Comparison of ENCODE assay signal across 8 mouse cellular contexts in genomic region chr7:25376556-25376955, GRCm38 (mm10). TPM values are rescaled to one million over a fixed set of nuclear protein-coding genes. Genes with fewer than 3 reads are reported as not detected.
DNase-seq lines count a peak whose midpoint lies in the region; ATAC-seq lines count a peak whose summit lies in the region.

No protein-coding gene starts in this region.

- H3K36me3 ChIP-seq in embryonic facial prominence, embryonic 14.5 days (ENCODE audit: control insufficient read depth, insufficient read depth, low read length) = no peaks in the 10 kb centered on the region
- no peaks in the 10 kb centered on the region for H3K36me3 ChIP-seq in heart, embryonic 10.5 days
- peaks cover 7% of the 10 kb centered on the region for H3K36me3 ChIP-seq in kidney, embryonic 15.5 days
- H3K36me3 ChIP-seq in limb, embryonic 13.5 days = no peaks in the 10 kb centered on the region
- no peaks in the 10 kb centered on the region for H3K36me3 ChIP-seq in midbrain, embryonic 16.5 days (ENCODE audit: control insufficient read depth, insufficient read depth, low read length)

- H3K9ac ChIP-seq in embryonic facial prominence, embryonic 14.5 days (ENCODE audit: low read depth, low read length) = 0 out of 2 replicates have a peak overlapping the region, but pooled peaks have one; percentile 31
- H3K9ac ChIP-seq in kidney, embryonic 15.5 days = no peak overlapping the region; the same call in 1 of the 2 replicates
- no peak overlapping the region for H3K9ac ChIP-seq in limb, embryonic 13.5 days
- peak overlapping the region; percentile 15 for H3K9ac ChIP-seq in midbrain, embryonic 16.5 days (ENCODE audit: low read depth, low read length)

- peaks cover 4% of the 10 kb centered on the region for H3K4me1 ChIP-seq in embryonic facial prominence, embryonic 14.5 days (ENCODE audit: control insufficient read depth, insufficient read depth, low read length)
- peaks cover 32% of the 10 kb centered on the region for H3K4me1 ChIP-seq in heart, embryonic 10.5 days
- peaks cover 31% of the 10 kb centered on the region for H3K4me1 ChIP-seq in kidney, embryonic 15.5 days
- peaks cover 37% of the 10 kb centered on the region for H3K4me1 ChIP-seq in limb, embryonic 13.5 days
- peaks cover 12% of the 10 kb centered on the region for H3K4me1 ChIP-seq in midbrain, embryonic 16.5 days (ENCODE audit: control insufficient read depth, insufficient read depth, low read length)

- ATAC-seq in embryonic facial prominence, embryonic 14.5 days (ENCODE audit: low read depth) = peak; percentile 61
- ATAC-seq in kidney, embryonic 15.5 days (replicated peaks; ENCODE audit: low FRiP score) = peak; percentile 66
- ATAC-seq in limb, embryonic 13.5 days (ENCODE audit: low FRiP score, low read depth) = no peak
- ATAC-seq in midbrain, embryonic 16.5 days = peak; percentile 64

- no peak overlapping the region for H3K27ac ChIP-seq in embryonic facial prominence, embryonic 14.5 days (replicated peaks; ENCODE audit: low read depth, low read length)
- H3K27ac ChIP-seq in heart, embryonic 10.5 days = peak overlapping the region; percentile 67
- no peak overlapping the region for H3K27ac ChIP-seq in kidney, embryonic 15.5 days
- no peak overlapping the region for H3K27ac ChIP-seq in limb, embryonic 13.5 days
- no peak overlapping the region for H3K27ac ChIP-seq in midbrain, embryonic 16.5 days (ENCODE audit: low read length)

- H3K27me3 ChIP-seq in embryonic facial prominence, embryonic 14.5 days (replicated peaks; ENCODE audit: control insufficient read depth, insufficient read depth, low read length) = no peaks in the 10 kb centered on the region
- peaks cover 7% of the 10 kb centered on the region; the same call in 1 of the 2 replicates for H3K27me3 ChIP-seq in heart, embryonic 10.5 days (ENCODE audit: insufficient read depth, poor library complexity, severe bottlenecking)
- H3K27me3 ChIP-seq in kidney, embryonic 15.5 days = no peaks in the 10 kb centered on the region
- peaks cover 3% of the 10 kb centered on the region; the same call in 1 of the 2 replicates for H3K27me3 ChIP-seq in limb, embryonic 13.5 days
- H3K27me3 ChIP-seq in midbrain, embryonic 16.5 days (ENCODE audit: control insufficient read depth, insufficient read depth, low read depth, low read length) = no peaks in the 10 kb centered on the region

- H3K4me2 ChIP-seq in embryonic facial prominence, embryonic 14.5 days (ENCODE audit: low read depth, low read length) = peak overlapping the region; percentile 52
- H3K4me2 ChIP-seq in kidney, embryonic 15.5 days = peak overlapping the region; percentile 58
- H3K4me2 ChIP-seq in limb, embryonic 13.5 days (replicated peaks) = peak overlapping the region; percentile 60
- H3K4me2 ChIP-seq in midbrain, embryonic 16.5 days (ENCODE audit: low read length) = peak overlapping the region; percentile 45

- H3K9me3 ChIP-seq in embryonic facial prominence, embryonic 14.5 days (ENCODE audit: control insufficient read depth, low read length) = no peaks in the 10 kb centered on the region
- no peaks in the 10 kb centered on the region for H3K9me3 ChIP-seq in heart, embryonic 10.5 days
- H3K9me3 ChIP-seq in kidney, embryonic 15.5 days (replicated peaks) = no peaks in the 10 kb centered on the region
- no peaks in the 10 kb centered on the region for H3K9me3 ChIP-seq in limb, embryonic 13.5 days
- H3K9me3 ChIP-seq in midbrain, embryonic 16.5 days (replicated peaks; ENCODE audit: control insufficient read depth, low read length, poor library complexity, severe bottlenecking) = no peaks in the 10 kb centered on the region

- peak; percentile 74 to 76 for DNase-seq in urinary bladder, adult 18-20 months (ENCODE audit: low spot score in 2 of 2)
- DNase-seq in urinary bladder, postnatal 10 days (ENCODE audit: low spot score) = no peak
- DNase-seq in embryonic facial prominence, embryonic 14.5 days (ENCODE audit: low spot score) = peak; percentile 77
- DNase-seq in heart, embryonic 10.5 days (ENCODE audit: low spot score) = peak; percentile 93
- peak; percentile 86 for DNase-seq in testis, postnatal 10 days (ENCODE audit: low spot score)

- peak overlapping the region; percentile 32 for H3K4me3 ChIP-seq in embryonic facial prominence, embryonic 14.5 days (ENCODE audit: low read depth, low read length)
- H3K4me3 ChIP-seq in heart, embryonic 10.5 days = peak overlapping the region; percentile 59
- peak overlapping the region; percentile 38 for H3K4me3 ChIP-seq in kidney, embryonic 15.5 days (replicated peaks)
- H3K4me3 ChIP-seq in limb, embryonic 13.5 days = peak overlapping the region; percentile 34
- H3K4me3 ChIP-seq in midbrain, embryonic 16.5 days (ENCODE audit: low read depth, low read length) = peak overlapping the region; percentile 31

- WGBS in embryonic facial prominence, embryonic 14.5 days = 3% methylated on average over 17 of the region's 17 CpGs
- WGBS in heart, embryonic 10.5 days = 3% methylated on average over 17 of the region's 17 CpGs
- WGBS in kidney, embryonic 15.5 days = 6% methylated on average over 17 of the region's 17 CpGs
- WGBS in limb, embryonic 13.5 days = 4% methylated on average over 17 of the region's 17 CpGs
- 3% methylated on average over 17 of the region's 17 CpGs for WGBS in midbrain, embryonic 16.5 days

RNA-seq across cellular contexts. Expression of gene Cnfn, which starts 7.0 kb away (rescaled TPM):
- polyA plus RNA-seq in embryonic facial prominence, embryonic 14.5 days (2014; fragmentation: Nextera tagmentation; extraction: Ambion mirVana) = 17.7 and 80.3 TPM in 2 replicates
- polyA plus RNA-seq in heart, embryonic 10.5 days (2016; fragmentation: Nextera tagmentation; extraction: Ambion mirVana) = not detected in 2 replicates
- polyA plus RNA-seq in kidney, embryonic 15.5 days (2015; fragmentation: Nextera tagmentation; extraction: Ambion mirVana) = 2.7 and 4.8 TPM in 2 replicates
- polyA plus RNA-seq in limb, embryonic 13.5 days (2015; fragmentation: Nextera tagmentation; extraction: Ambion mirVana) = 0.92 TPM in 1 of 2 replicates, not detected in the other
- not detected in 2 replicates for polyA plus RNA-seq in midbrain, embryonic 16.5 days (2015; fragmentation: Nextera tagmentation; extraction: Ambion mirVana)

RNA-seq across cellular contexts. Expression of gene Lipe, which starts 22.0 kb away (rescaled TPM):
- polyA plus RNA-seq in embryonic facial prominence, embryonic 14.5 days (2014; fragmentation: Nextera tagmentation; extraction: Ambion mirVana) = 4.2 and 4.9 TPM in 2 replicates
- polyA plus RNA-seq in heart, embryonic 10.5 days (2016; fragmentation: Nextera tagmentation; extraction: Ambion mirVana) = 3.3 and 4.7 TPM in 2 replicates
- polyA plus RNA-seq in kidney, embryonic 15.5 days (2015; fragmentation: Nextera tagmentation; extraction: Ambion mirVana) = 9.6 and 12.2 TPM in 2 replicates
- 11.5 and 11.8 TPM in 2 replicates for polyA plus RNA-seq in limb, embryonic 13.5 days (2015; fragmentation: Nextera tagmentation; extraction: Ambion mirVana)
- 9.8 and 12.5 TPM in 2 replicates for polyA plus RNA-seq in midbrain, embryonic 16.5 days (2015; fragmentation: Nextera tagmentation; extraction: Ambion mirVana)

RNA-seq across cellular contexts. Expression of gene Cxcl17, which starts 36.1 kb away (rescaled TPM):
- polyA plus RNA-seq in embryonic facial prominence, embryonic 14.5 days (2014; fragmentation: Nextera tagmentation; extraction: Ambion mirVana) = 0.85 and 1.9 TPM in 2 replicates
- 0.32 and 0.36 TPM in 2 replicates for polyA plus RNA-seq in heart, embryonic 10.5 days (2016; fragmentation: Nextera tagmentation; extraction: Ambion mirVana)
- 0.45 and 0.84 TPM in 2 replicates for polyA plus RNA-seq in kidney, embryonic 15.5 days (2015; fragmentation: Nextera tagmentation; extraction: Ambion mirVana)
- 0.61 and 0.73 TPM in 2 replicates for polyA plus RNA-seq in limb, embryonic 13.5 days (2015; fragmentation: Nextera tagmentation; extraction: Ambion mirVana)
- 0.48 and 1.0 TPM in 2 replicates for polyA plus RNA-seq in midbrain, embryonic 16.5 days (2015; fragmentation: Nextera tagmentation; extraction: Ambion mirVana)

RNA-seq across cellular contexts. Expression of gene Megf8, which starts 59.6 kb away (rescaled TPM):
- polyA plus RNA-seq in embryonic facial prominence, embryonic 14.5 days (2014; fragmentation: Nextera tagmentation; extraction: Ambion mirVana) = 15.4 and 15.8 TPM in 2 replicates
- 10.4 and 11.2 TPM in 2 replicates for polyA plus RNA-seq in heart, embryonic 10.5 days (2016; fragmentation: Nextera tagmentation; extraction: Ambion mirVana)
- 13.3 and 16.4 TPM in 2 replicates for polyA plus RNA-seq in kidney, embryonic 15.5 days (2015; fragmentation: Nextera tagmentation; extraction: Ambion mirVana)
- polyA plus RNA-seq in limb, embryonic 13.5 days (2015; fragmentation: Nextera tagmentation; extraction: Ambion mirVana) = 18.1 and 19.5 TPM in 2 replicates
- 23.2 and 23.4 TPM in 2 replicates for polyA plus RNA-seq in midbrain, embryonic 16.5 days (2015; fragmentation: Nextera tagmentation; extraction: Ambion mirVana)

Comparison
In these comparisons a context has a peak if more than half of its experiments do, and no peak if none do; other contexts are left out.
1. H3K9ac ChIP-seq: peak in embryonic facial prominence, embryonic 14.5 days (single experiment) and midbrain, embryonic 16.5 days (single experiment); none in kidney, embryonic 15.5 days (single experiment) and limb, embryonic 13.5 days (single experiment).
2. Peak in every context shown above with its lines, with median percentiles within 50 percentile points of each other: H3K4me2 ChIP-seq and H3K4me3 ChIP-seq.